Comparison of ENCODE assay signal across 1 mouse cellular context in the genomic region with DNA sequence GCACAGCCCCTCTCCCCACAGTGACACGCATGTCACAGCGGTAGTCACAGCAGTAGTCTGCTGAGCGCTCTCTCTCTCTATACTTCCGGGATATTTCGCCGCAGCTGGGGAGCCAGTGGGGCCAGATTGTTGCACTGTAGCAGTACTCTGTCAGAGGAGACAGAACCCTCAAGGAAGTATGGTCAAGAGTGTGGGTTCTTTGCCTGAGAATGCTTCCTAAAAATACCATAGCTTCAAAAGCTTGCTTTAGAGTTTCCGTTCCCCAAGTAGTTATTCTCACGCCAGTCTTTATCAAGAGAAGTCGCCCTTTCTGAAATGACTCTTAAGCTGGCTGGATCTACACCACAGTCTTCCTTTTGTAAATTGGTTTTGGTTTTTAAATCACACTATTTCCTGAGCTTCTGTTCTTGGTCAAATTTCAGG.
A peak's percentile ranks its signal among the peaks of the same experiment; 100 is the strongest.
TF ChIP-seq lines count a peak whose summit lies in the region.

No protein-coding gene starts in this region.

TF ChIP-seq in CH12.LX, 34 proteins besides CTCF, POLR2A, EP300 and RAD21:
- TF ChIP-seq MAZ (IDR thresholded peaks at IDR 0.05; ENCODE audit: low read depth, low read length) (peak; percentile 86), BHLHE40 (IDR thresholded peaks at IDR 0.05; ENCODE audit: low read depth, low read length) (peak; percentile 75), CHD2 (IDR thresholded peaks at IDR 0.05; ENCODE audit: low read length) (peak; percentile 70), ELF1 (IDR thresholded peaks at IDR 0.05; ENCODE audit: low read depth, low read length) (peak; percentile 88), JUND (conservative IDR thresholded peaks at IDR 0.05; ENCODE audit: low read depth, low read length) (peak; percentile 86), TCF12 (IDR thresholded peaks at IDR 0.05; ENCODE audit: low read depth, low read length) (peak; percentile 75), ETS1 (conservative IDR thresholded peaks at IDR 0.05; ENCODE audit: low read depth, low read length) (peak; percentile 60), NELFE (IDR thresholded peaks at IDR 0.05; ENCODE audit: low read depth, low read length) (0 out of 2 replicates have a peak, but pooled peaks have one; percentile 15), CHD1 (IDR thresholded peaks at IDR 0.05; ENCODE audit: low read depth, low read length) (0 out of 2 replicates have a peak, but pooled peaks have one; percentile 48), MEF2A (IDR thresholded peaks at IDR 0.05; ENCODE audit: borderline replicate concordance, low read depth, low read length) (peak; percentile 83), SIN3A (IDR thresholded peaks at IDR 0.05; ENCODE audit: low read length) (peak; percentile 90), MYC (IDR thresholded peaks at IDR 0.05; ENCODE audit: low read depth, low read length) (peak; percentile 79), RCOR1 (conservative IDR thresholded peaks at IDR 0.05; ENCODE audit: low read depth, low read length) (no peak; the same call in none of the 2 replicates), UBTF (IDR thresholded peaks at IDR 0.05; ENCODE audit: low read depth, low read length) (no peak), E2F4 (IDR thresholded peaks at IDR 0.05; ENCODE audit: insufficient replicate concordance, low read depth, low read length) (peak; percentile 58; the same call in 1 of the 2 replicates), POLR2AphosphoS2 (IDR thresholded peaks at IDR 0.05; ENCODE audit: low read depth, low read length) (no peak), JUN (IDR thresholded peaks at IDR 0.05; ENCODE audit: insufficient read depth, low read depth, low read length) (peak; percentile 64; the same call in 1 of the 2 replicates), USF2 (conservative IDR thresholded peaks at IDR 0.05; ENCODE audit: low read depth, low read length) (no peak), IRF4 (IDR thresholded peaks at IDR 0.05; ENCODE audit: low read depth, low read length) (peak; percentile 77), HCFC1 (IDR thresholded peaks at IDR 0.05; ENCODE audit: low read depth, low read length) (peak; percentile 58)
